Mouse (Mus musculus) MEL (cell line): ENCODE measurements around the gene Ramp2. TPM values are rescaled to one million over a fixed set of nuclear protein-coding genes. Genes with fewer than 3 reads are reported as not detected.

ENCODE experiments used
- DNase-seq: peaks from one replicate; pipeline ENCODE4 v3.0.0; 2011; ENCODE audit warnings: low read depth, low spot score
- H3K27ac ChIP-seq: 2 replicates; pipeline ENCODE4 v1.5.1; 2012; ENCODE audit warnings: low read depth, mild to moderate bottlenecking, control low read depth, low read length, moderate library complexity; ENCODE audit not compliant: control insufficient read depth
- H3K27me3 ChIP-seq, 2 experiments: fragments of 150-350 bp in 1 of 2; sonication (generic) in 1 of 2; 2 replicates each; pipeline ENCODE4 v1.6.1; 2012; ENCODE audit warnings: low read length in 2 of 2, mild to moderate bottlenecking in 2 of 2, improper control_type of control experiment in 1 of 2, moderate library complexity in 1 of 2; ENCODE audit not compliant: insufficient read depth in 2 of 2, control insufficient read depth in 1 of 2
- H3K36me3 ChIP-seq, 2 experiments: 2 replicates each; pipeline ENCODE4 v1.6.1; 2012 to 2014; ENCODE audit warnings: low read length in 2 of 2, improper control_type of control experiment in 1 of 2, inconsistent platforms in 1 of 2, mild to moderate bottlenecking in 1 of 2; ENCODE audit not compliant: insufficient read depth in 2 of 2, control insufficient read depth in 1 of 2
- H3K4me1 ChIP-seq, 2 experiments: fragments of 150-350 bp in 1 of 2; sonication (generic) in 1 of 2; 2 replicates each; pipeline ENCODE4 v1.6.1; 2012; ENCODE audit warnings: low read length in 2 of 2, improper control_type of control experiment in 1 of 2, mild to moderate bottlenecking in 1 of 2; ENCODE audit not compliant: insufficient read depth in 2 of 2, control insufficient read depth in 1 of 2
- H3K4me3 ChIP-seq, 2 experiments: fragments of 150-350 bp in 1 of 2; sonication (generic) in 1 of 2; 2 replicates each; pipeline ENCODE4 v1.5.1; 2012; ENCODE audit warnings: low read depth in 2 of 2, low read length in 2 of 2, mild to moderate bottlenecking in 2 of 2, moderate library complexity in 2 of 2, control low read depth in 1 of 2, improper control_type of control experiment in 1 of 2; ENCODE audit not compliant: control insufficient read depth in 1 of 2, insufficient read depth in 1 of 2
- H3K79me2 ChIP-seq: 2 replicates; pipeline ENCODE4 v1.6.1; 2012; ENCODE audit warnings: mild to moderate bottlenecking, low read length, moderate library complexity; ENCODE audit not compliant: control insufficient read depth, poor library complexity, insufficient read depth
- H3K9ac ChIP-seq: 2 replicates; pipeline ENCODE4 v1.6.1; 2012; ENCODE audit warnings: low read depth, mild to moderate bottlenecking, control low read depth, low read length, moderate library complexity; ENCODE audit not compliant: control insufficient read depth, poor library complexity, severe bottlenecking
- H3K9me3 ChIP-seq: fragments of 150-350 bp; sonication (generic); replicated peaks from 2 replicates; pipeline ENCODE4 v1.6.1; 2012; ENCODE audit warnings: mild to moderate bottlenecking, low read length, improper control_type of control experiment, moderate library complexity; ENCODE audit not compliant: insufficient read depth
- CHD1 ChIP-seq: IDR thresholded peaks from 2 replicates; pipeline ENCODE4 v1.6.1; 2012; ENCODE audit warnings: low read depth, mild to moderate bottlenecking, inconsistent platforms, low read length, improper control_type of control experiment
- CHD2 ChIP-seq: IDR thresholded peaks from 2 replicates; pipeline ENCODE4 v1.6.1; 2011; ENCODE audit warnings: low read length, improper control_type of control experiment
- CTCF ChIP-seq, 3 experiments: IDR thresholded peaks in 2 of 3; conservative IDR thresholded peaks in 1 of 3; 2 replicates each; pipeline ENCODE4 v1.5.1; 2011 to 2012; ENCODE audit warnings: low read length in 3 of 3, low read depth in 2 of 3, mild to moderate bottlenecking in 2 of 3, improper control_type of control experiment in 1 of 3, inconsistent platforms in 1 of 3, mixed read lengths in 1 of 3, moderate library complexity in 1 of 3; ENCODE audit not compliant: control insufficient read depth in 1 of 3, insufficient read depth in 1 of 3, poor library complexity in 1 of 3, severe bottlenecking in 1 of 3
- ELF1 ChIP-seq: IDR thresholded peaks from 2 replicates; pipeline ENCODE4 v1.6.1; 2014; ENCODE audit warnings: low read depth, mild to moderate bottlenecking, inconsistent platforms, low read length, improper control_type of control experiment, moderate library complexity
- ETS1 ChIP-seq: IDR thresholded peaks from 2 replicates; pipeline ENCODE4 v1.6.1; 2012; ENCODE audit warnings: low read depth, mild to moderate bottlenecking, inconsistent platforms, low read length, improper control_type of control experiment, moderate library complexity
- GATA1 ChIP-seq: IDR thresholded peaks from 2 replicates; pipeline ENCODE4 v1.6.1; 2011; ENCODE audit warnings: low read depth, low read length, improper control_type of control experiment
- JUND ChIP-seq: IDR thresholded peaks from 2 replicates; pipeline ENCODE4 v1.6.1; 2011; ENCODE audit warnings: low read depth, mild to moderate bottlenecking, improper control_type of control experiment, low read length
- MAX ChIP-seq: IDR thresholded peaks from 2 replicates; pipeline ENCODE4 v1.6.1; 2011; ENCODE audit warnings: low read length, improper control_type of control experiment
- MXI1 ChIP-seq: IDR thresholded peaks from 2 replicates; pipeline ENCODE4 v1.6.1; 2011; ENCODE audit warnings: mild to moderate bottlenecking, low read depth, low read length, improper control_type of control experiment
- MYC ChIP-seq: IDR thresholded peaks from 2 replicates; pipeline ENCODE4 v1.6.1; 2011; ENCODE audit warnings: low read depth, mild to moderate bottlenecking, low read length, improper control_type of control experiment, moderate library complexity
- NELFE ChIP-seq: IDR thresholded peaks from 2 replicates; pipeline ENCODE4 v1.6.1; 2011; ENCODE audit warnings: low read depth, low read length, improper control_type of control experiment
- NRF1 ChIP-seq: IDR thresholded peaks from 2 replicates; pipeline ENCODE4 v1.6.1; 2014; ENCODE audit warnings: low read depth, mild to moderate bottlenecking, inconsistent platforms, low read length, improper control_type of control experiment, moderate library complexity; ENCODE audit not compliant: poor library complexity, insufficient read depth, severe bottlenecking
- POLR2A ChIP-seq, 2 experiments: IDR thresholded peaks; 2 replicates each; pipeline ENCODE4 v1.6.1; 2011 to 2012; ENCODE audit warnings: low read length in 2 of 2, mild to moderate bottlenecking in 2 of 2, control low read depth in 1 of 2, improper control_type of control experiment in 1 of 2, low read depth in 1 of 2, moderate library complexity in 1 of 2; ENCODE audit not compliant: control insufficient read depth in 1 of 2, insufficient read depth in 1 of 2, poor library complexity in 1 of 2
- POLR2AphosphoS2 ChIP-seq: IDR thresholded peaks from 2 replicates; pipeline ENCODE4 v1.6.1; 2011; ENCODE audit warnings: low read length, improper control_type of control experiment
- RCOR1 ChIP-seq: IDR thresholded peaks from 2 replicates; pipeline ENCODE4 v1.6.1; 2012; ENCODE audit warnings: low read depth, mild to moderate bottlenecking, inconsistent platforms, low read length, improper control_type of control experiment
- TCF12 ChIP-seq: IDR thresholded peaks from 2 replicates; pipeline ENCODE4 v1.6.1; 2014; ENCODE audit warnings: low read depth, mild to moderate bottlenecking, inconsistent platforms, low read length, improper control_type of control experiment, moderate library complexity
- UBTF ChIP-seq: IDR thresholded peaks from 2 replicates; pipeline ENCODE4 v1.6.1; 2012; ENCODE audit warnings: low read depth, mild to moderate bottlenecking, inconsistent platforms, low read length, improper control_type of control experiment, moderate library complexity, borderline replicate concordance; ENCODE audit not compliant: insufficient read depth
- USF1 ChIP-seq: IDR thresholded peaks from 2 replicates; pipeline ENCODE4 v1.6.1; 2014; ENCODE audit warnings: low read depth, mild to moderate bottlenecking, inconsistent platforms, low read length, improper control_type of control experiment, moderate library complexity
- ZNF384 ChIP-seq: IDR thresholded peaks from 2 replicates; pipeline ENCODE4 v1.6.1; 2012; ENCODE audit warnings: low read depth, mild to moderate bottlenecking, inconsistent platforms, low read length, improper control_type of control experiment
- polyA plus RNA-seq, 2 experiments: library from polyadenylated mRNA; stranded (reverse) in 1 of 2; unstranded in 1 of 2; fragments of >175 nt in 1 of 2; fragments of >200 nt in 1 of 2; gene quantifications; 2 replicates each; pipeline versions ENCODE4 v1.2.1 to v1.2.4; 2012; ENCODE audit warnings: low replicate concordance in 2 of 2, low read depth in 1 of 2; ENCODE audit not compliant: insufficient read length in 2 of 2, insufficient read depth in 1 of 2, missing spikeins in 1 of 2
- total RNA-seq: library from RNA; depleted of rRNA; stranded (reverse); fragments of 300-350 nt; gene quantifications from 2 replicates; pipeline ENCODE4 v1.2.3, GENCODE M21; 2012

The Ramp2 gene
- total and polyA plus RNA-seq, 3 experiments: 0.12 TPM; not detected in 2

DNA sequence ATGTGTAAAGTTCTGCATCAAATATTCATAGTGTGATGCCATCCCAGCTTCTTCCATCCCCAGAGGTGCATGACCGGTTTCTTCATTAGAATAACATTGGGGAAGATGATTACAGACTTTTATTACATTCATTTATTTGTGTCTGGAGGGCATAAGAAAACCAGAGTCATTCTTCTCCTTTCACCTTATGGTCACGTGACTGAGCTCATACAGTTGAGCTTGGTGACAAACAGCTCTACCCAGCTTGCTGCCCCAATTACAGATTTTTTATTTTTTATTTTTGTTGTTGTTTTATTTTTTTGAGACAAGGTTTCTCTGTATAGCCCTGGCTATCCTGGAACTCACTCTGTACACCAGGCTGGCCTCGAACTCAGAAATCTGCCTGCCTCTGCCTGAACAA is 26.6 kb downstream of the Ramp2 start:
- Histone ChIP-seq H3K79me2 (peaks cover 4% of the 10 kb centered on the region; the same call in 1 of the 2 replicates), H3K4me3 (no peak overlapping the region), H3K4me1 (peaks cover 0 to 18% of the 10 kb centered on the region in 2 experiments; a peak in 3 of 4 replicates), H3K9me3 (no peaks in the 10 kb centered on the region), H3K27ac (no peak overlapping the region), H3K27me3 (no peaks in the 10 kb centered on the region), H3K9ac (no peak overlapping the region), H3K36me3 (peaks cover 0 to 6% of the 10 kb centered on the region in 2 experiments; a peak in 2 of 4 replicates)
- peak; percentile 70 for TF ChIP-seq USF1
- no peak for TF ChIP-seq ZNF384
- TF ChIP-seq CHD2: no peak
- no peak for DNase-seq

DNA sequence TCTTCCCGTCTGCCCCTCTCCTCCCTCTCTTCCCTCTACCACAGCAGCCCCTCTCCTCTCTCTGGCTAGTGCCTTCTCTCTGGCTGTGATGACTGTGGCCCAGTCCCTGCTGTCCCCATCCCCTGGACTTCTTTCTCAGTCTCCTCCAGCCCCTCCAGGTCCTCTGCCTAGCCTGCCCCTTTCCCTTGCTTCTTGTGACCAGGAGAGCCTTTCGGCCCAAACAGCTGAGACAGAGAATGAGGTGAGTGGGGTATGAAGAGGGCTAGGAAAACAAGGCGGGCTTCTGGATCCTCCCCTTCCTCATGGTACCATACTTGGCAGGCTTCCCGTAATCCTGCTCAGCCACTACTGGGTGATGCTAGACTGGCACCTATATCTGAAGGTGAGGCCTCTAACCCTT is 29.5 kb downstream of the Ramp2 start:
- H3K9me3 ChIP-seq: no peaks in the 10 kb centered on the region
- no peaks in the 10 kb centered on the region for H3K27me3 ChIP-seq
- H3K4me3 ChIP-seq: no peak overlapping the region
- H3K4me1 ChIP-seq: peaks cover 0 to 18% of the 10 kb centered on the region in 2 experiments; a peak in 3 of 4 replicates
- TF ChIP-seq POLR2A (IDR thresholded peaks at IDR 0.05; ENCODE audit: control insufficient read depth in 1 of 2, insufficient read depth in 1 of 2, low read depth in 1 of 2, low read length in 2 of 2, poor library complexity in 1 of 2) (0 out of 4 replicates have a peak, but pooled peaks of 1 of the 2 experiments have one; percentile 16), POLR2AphosphoS2 (peak; percentile 55; the same call in 1 of the 2 replicates), CHD1 (no peak)
- DNase-seq: no peak
- no peak overlapping the region for H3K9ac ChIP-seq
- no peak overlapping the region for H3K27ac ChIP-seq
- peaks cover 0 to 13% of the 10 kb centered on the region in 2 experiments; a peak in 2 of 4 replicates for H3K36me3 ChIP-seq
- peaks cover 15% of the 10 kb centered on the region for H3K79me2 ChIP-seq

DNA sequence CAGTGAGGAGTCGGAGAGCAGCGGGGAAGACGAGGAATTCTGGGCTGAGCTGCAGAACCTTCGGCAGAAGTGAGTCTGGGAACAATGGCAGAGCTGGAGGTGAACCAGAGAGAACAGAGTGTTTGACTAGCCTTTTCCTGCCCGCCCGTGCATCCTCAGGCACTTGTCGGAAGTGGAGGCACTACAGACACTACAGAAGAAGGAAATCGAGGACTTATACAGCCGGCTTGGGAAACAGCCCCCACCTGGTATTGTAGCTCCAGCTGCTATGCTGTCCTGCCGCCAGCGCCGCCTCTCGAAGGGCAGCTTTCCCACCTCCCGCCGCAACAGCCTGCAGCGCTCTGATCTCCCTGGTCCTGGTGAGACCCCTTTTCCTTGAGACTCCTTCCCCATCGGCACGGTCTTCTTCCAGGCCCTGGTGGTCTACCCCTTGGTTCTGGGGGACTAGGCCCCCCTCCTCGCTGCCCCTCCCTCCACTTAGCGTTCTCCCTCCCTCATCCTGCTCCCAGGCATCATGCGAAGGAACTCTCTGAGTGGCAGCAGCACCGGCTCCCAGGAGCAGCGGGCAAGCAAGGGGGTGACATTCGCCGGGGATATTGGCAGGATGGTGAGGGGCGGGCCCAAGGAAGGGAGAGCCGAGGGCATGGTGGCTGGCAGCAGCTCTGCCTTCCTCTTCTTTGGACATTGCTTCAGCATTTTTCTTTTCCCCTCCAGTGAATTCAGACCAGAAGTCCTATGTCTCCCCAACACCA is 30.7 kb downstream of the Ramp2 start:
- Histone ChIP-seq H3K4me3 (no peak overlapping the region), H3K36me3 (peaks cover 0 to 13% of the 10 kb centered on the region in 2 experiments; a peak in 2 of 4 replicates), H3K9ac (no peak overlapping the region)

More for the DNA sequence above, 30.7 kb downstream of the Ramp2 start:
- TF ChIP-seq NRF1: no peak
- no peak for TF ChIP-seq CHD1
- no peak for TF ChIP-seq JUND
- no peak for TF ChIP-seq ETS1
- no peak for TF ChIP-seq GATA1
- TF ChIP-seq UBTF: no peak
- TF ChIP-seq MXI1: no peak
- no peak for TF ChIP-seq USF1
- TF ChIP-seq ELF1: no peak
- TF ChIP-seq MYC: no peak
- TF ChIP-seq NELFE: no peak
- no peak for TF ChIP-seq MAX
- no peak for TF ChIP-seq CTCF (IDR thresholded peaks at IDR 0.05 in 2 of 3, conservative IDR thresholded peaks at IDR 0.05 in 1 of 3; ENCODE audit: control insufficient read depth in 1 of 3, insufficient read depth in 1 of 3, low read depth in 2 of 3, low read length in 3 of 3, poor library complexity in 1 of 3, severe bottlenecking in 1 of 3)
- TF ChIP-seq RCOR1: no peak
- TF ChIP-seq TCF12: no peak
- no peaks in the 10 kb centered on the region for H3K9me3 ChIP-seq
- no peaks in the 10 kb centered on the region for H3K27me3 ChIP-seq
- no peak overlapping the region for H3K27ac ChIP-seq
- peaks cover 0 to 18% of the 10 kb centered on the region in 2 experiments; a peak in 3 of 4 replicates for H3K4me1 ChIP-seq
- H3K79me2 ChIP-seq: peaks cover 15% of the 10 kb centered on the region
- DNase-seq: no peak
